Mouse (Mus musculus) CH12.LX (cell line): ENCODE measurements around the gene Srsf2.

Experiments used
- CTCF ChIP-seq, 2 experiments: IDR thresholded peaks in 1 of 2; conservative IDR thresholded peaks in 1 of 2; 2 replicates each; pipeline ENCODE4 v1.5.1; 2011 to 2012; ENCODE audit warnings: low read depth in 2 of 2, low read length in 2 of 2, improper control_type of control experiment in 1 of 2, inconsistent platforms in 1 of 2, mild to moderate bottlenecking in 1 of 2, moderate library complexity in 1 of 2
- MAZ ChIP-seq: IDR thresholded peaks from 2 replicates; pipeline ENCODE4 v1.6.1; 2012; ENCODE audit warnings: low read depth, mild to moderate bottlenecking, inconsistent platforms, low read length, improper control_type of control experiment, moderate library complexity
- MYC ChIP-seq: IDR thresholded peaks from 2 replicates; pipeline ENCODE4 v1.6.1; 2011; ENCODE audit warnings: low read depth, mild to moderate bottlenecking, improper control_type of control experiment, low read length
- POLR2A ChIP-seq: IDR thresholded peaks from 2 replicates; pipeline ENCODE4 v1.6.1; 2011; ENCODE audit warnings: low read depth, mild to moderate bottlenecking, improper control_type of control experiment, low read length
- POLR2AphosphoS2 ChIP-seq: IDR thresholded peaks from 2 replicates; pipeline ENCODE4 v1.6.1; 2011; ENCODE audit warnings: low read depth, low read length, improper control_type of control experiment
- ZMIZ1 ChIP-seq: IDR thresholded peaks from 2 replicates; pipeline ENCODE4 v1.6.1; 2012; ENCODE audit warnings: low read depth, mild to moderate bottlenecking, inconsistent platforms, low read length, improper control_type of control experiment

- no peak for TF ChIP-seq POLR2A
- no peak for TF ChIP-seq MAZ
- TF ChIP-seq CTCF (conservative IDR thresholded peaks at IDR 0.05 in 1 of 2, IDR thresholded peaks at IDR 0.05 in 1 of 2; ENCODE audit: low read depth in 2 of 2, low read length in 2 of 2) = no peak
- no peak for TF ChIP-seq MYC
- TF ChIP-seq ZMIZ1 = no peak
- no peak for TF ChIP-seq POLR2AphosphoS2
Measured at GRCm38 (mm10) chr11:116868129-116868528, 15.2 kb upstream of the Srsf2 start.
